Mouse (Mus musculus) heart, postnatal 0 days (tissue): ENCODE measurements at regions not wholly inside any gene's neighbourhood (a gene's known extent, or its start where the extent isn't known, plus 50 kb on each side); places are given as distances from the start of the nearest gene placed in this dataset.

Experiments
- CTCF ChIP-seq: IDR thresholded peaks from 2 replicates; pipeline ENCODE4 v1.5.1; 2016; ENCODE audit warnings: antibody characterized with exemption, control low read depth, low read depth
- EP300 ChIP-seq: IDR thresholded peaks from 2 replicates; pipeline ENCODE4 v1.6.1; 2016; ENCODE audit warnings: antibody characterized with exemption, low read depth

- no peak for TF ChIP-seq EP300
- no peak for TF ChIP-seq CTCF
These were observed 201.4 kb downstream of the Enc1 start for GRCm38 (mm10) chr13:97442283-97442682.
